Mouse (Mus musculus): ENCODE measurements around the gene Itih5.
A peak's percentile ranks its signal among the peaks of the same experiment; 100 is the strongest.

Gene Itih5

GRCm38 (mm10) chr2:10168016-10168415, 14.6 kb downstream of the Itih5 start:
- DNase-seq = no peak

DNA sequence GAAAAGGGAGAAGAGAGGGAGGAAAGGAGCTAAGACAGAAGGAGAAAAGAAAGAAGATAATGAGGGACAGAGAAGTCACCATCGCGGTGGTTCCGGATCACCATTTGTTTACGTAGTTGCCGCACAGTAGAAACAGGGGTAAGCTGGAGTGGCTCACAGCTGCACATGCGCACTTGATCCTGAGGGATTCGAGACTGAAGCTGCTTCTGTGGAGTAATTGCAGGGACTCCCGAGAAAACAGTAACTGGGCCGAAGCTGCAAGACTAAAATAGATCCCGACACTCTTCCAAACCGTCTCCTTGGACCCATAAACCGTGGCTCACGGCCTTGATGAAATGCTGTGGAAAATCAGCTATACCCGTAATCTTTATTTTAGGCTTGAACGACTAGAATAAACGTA, 16.6 kb downstream of the Itih5 start:
- DNase-seq = no peak

DNA sequence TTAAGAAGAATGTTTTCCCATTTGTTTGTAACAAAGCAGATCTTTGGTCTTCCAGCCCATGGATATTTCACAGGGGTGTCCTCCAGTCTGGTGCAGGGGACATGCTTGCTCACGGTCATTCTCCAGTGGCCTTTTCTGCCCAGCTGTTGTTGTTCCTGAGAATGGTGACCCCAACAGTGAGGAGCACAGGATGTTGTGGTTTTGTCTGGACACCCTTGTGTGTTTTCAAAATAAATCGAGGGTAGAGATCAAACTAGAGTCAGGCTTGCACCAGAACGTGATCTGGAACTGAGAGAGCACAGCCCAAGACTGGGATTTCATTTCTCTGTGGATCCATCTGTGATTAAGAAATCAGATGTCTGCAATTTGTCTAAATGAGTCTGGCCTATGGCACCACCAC, 40.2 kb downstream of the Itih5 start:
- peak; percentile 11 to 35 for DNase-seq

DNA sequence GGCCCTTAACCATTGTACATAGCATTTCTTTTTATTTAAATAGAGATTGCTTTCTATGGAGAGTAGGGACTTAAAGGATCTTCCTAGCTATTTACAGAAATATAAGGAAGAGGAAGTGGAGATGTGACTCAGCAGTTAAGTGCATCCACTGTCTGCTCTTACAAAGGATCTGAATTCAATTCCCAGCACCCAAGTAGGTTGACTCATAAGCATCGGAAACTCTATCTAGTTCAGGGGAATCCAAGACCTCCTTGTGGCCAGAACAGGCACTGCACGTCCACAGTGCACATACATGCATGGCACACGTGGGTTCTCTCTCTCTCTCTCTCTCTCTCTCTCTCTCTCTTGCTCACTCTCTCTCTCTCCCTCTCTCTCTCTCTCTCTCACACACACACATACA, 41.8 kb downstream of the Itih5 start:
- DNase-seq = no peak

GRCm38 (mm10) chr2:10199326-10199725, 46.0 kb downstream of the Itih5 start:
- DNase-seq = no peak

DNA sequence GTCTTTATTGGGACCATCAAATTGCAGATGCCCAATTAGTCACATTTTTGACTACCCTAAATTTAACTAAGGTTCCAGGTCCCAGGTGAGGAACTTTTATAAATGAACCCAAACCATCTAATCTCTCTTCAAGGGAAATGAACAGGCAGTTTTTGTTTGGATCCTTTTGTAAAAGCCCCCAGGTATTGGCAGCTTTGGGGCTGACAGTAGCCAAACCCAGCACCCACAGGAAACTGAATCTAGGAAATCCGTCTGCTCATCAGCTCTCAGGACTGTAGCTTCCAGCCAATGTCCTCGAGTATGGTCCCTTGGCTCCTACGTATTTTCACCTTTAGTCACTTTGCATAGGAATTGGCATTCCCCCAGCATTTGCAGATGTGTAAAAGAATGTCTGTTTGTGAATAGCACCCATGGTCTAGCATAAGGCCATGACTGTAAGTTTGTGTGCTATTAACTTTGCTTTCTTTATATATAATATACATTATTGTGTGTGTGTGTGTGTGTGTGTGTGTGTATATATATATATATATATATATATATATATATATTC, 47.4 kb downstream of the Itih5 start:
- DNase-seq = no peak

- DNase-seq = peak in 1 of 2 experiments; percentile 4
Measured at GRCm38 (mm10) chr2:10204301-10204700, 50.9 kb downstream of the Itih5 start.

DNA sequence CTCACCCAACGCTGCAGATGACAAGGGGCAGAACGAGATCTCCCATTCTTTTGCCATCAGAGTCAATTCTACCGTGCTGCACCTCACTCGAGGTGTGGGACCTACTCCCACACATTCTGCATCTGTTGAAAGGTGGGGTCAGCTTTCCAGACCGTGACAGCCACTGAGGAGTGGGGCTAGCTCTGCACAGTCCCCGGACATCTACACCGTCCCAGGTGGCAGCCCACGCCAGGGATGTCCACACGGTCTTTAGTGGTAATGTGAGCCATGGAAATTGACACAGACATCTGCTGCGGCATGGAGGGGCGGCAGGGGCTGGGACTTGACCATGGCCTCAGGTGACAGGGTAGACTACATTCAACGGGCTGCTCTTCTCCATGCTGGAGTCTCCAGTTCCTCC, 60.1 kb downstream of the Itih5 start:
- DNase-seq = no peak

- DNase-seq = no peak
Measured at GRCm38 (mm10) chr2:10215876-10216565, 62.6 kb downstream of the Itih5 start.

DNA sequence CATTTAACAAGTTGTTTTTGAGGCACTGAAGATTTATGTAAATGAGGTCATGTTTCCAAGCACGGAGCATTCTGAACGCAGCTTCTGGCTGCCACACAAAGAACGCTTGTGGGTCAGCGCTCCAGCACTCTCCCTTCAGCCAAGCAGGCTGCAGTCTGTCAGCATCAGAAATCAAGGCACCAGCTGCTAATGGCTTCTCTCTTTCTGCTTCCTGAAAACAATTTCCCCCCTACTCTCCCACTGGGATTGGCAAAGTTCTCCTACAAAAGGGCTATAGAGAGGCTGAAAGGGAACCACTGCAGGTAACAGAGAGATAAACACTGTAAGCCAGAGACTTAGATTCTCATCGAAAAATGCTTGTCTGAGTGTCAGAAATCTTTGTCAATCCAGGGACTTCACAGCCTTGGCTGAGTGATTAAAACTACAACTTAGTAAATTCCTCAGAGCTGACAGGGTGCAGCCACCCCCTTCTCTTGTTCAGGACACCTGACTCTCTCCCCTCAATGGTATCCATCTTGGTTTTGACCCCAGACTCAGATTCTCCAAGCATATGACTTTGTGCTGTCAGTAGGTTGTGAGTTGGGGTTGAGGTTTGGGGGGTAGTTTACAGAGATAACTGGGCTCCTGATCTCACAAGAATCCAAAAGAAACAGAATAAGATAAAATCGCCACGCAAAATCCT, 63.3 kb downstream of the Itih5 start:
- DNase-seq = peak; percentile 16 to 22

- DNase-seq = no peak
Measured at GRCm38 (mm10) chr2:10221862-10222261, 68.5 kb downstream of the Itih5 start.

GRCm38 (mm10) chr2:10226907-10227306, 73.5 kb downstream of the Itih5 start:
- DNase-seq = no peak

- DNase-seq = no peak
Measured at GRCm38 (mm10) chr2:10231971-10232370, 78.6 kb downstream of the Itih5 start.

DNA sequence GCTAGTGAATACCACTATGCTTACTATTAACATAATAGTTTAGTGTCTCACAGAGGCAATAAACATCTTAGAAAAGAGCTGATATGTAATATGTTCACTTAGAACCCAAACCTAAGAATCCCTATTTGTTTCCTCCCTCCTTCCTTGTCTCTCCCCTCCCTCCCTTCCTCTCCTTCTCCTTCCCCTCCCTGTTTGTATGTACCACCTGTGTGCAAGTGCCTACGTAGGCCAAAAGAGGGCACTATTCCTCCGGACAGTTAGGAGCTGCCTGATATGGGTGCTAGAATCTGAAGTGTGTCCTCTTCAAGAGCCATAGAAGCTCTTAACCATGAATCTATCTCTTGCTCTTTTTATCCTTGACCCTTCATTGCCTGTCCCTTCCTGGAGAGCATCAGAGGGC, 83.2 kb downstream of the Itih5 start:
- no peak for DNase-seq

- peak; percentile 13 to 42 for DNase-seq
Measured at GRCm38 (mm10) chr2:10242970-10243369, 89.6 kb downstream of the Itih5 start.

- no peak for DNase-seq
Measured at GRCm38 (mm10) chr2:10250441-10250840, 97.1 kb downstream of the Itih5 start.

DNA sequence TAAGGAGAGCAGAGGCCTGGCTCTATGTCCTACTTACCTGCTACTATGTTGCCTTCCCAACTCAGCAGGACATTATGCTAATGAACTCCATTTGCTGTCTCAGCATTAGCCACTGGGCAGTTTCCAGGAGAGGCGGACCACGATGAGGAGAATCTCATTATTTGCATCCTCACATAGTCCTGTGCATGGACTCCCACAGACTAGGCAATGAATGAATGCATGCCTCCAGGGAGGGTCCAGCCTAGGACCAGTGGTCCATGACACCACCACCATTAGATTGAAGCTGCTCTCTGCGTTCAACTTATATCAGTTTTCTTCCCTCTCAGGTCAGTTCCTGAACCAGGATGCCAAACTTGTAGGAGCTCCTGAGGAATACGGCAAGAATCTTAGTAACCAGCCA, 97.6 kb downstream of the Itih5 start:
- peak in 1 of 2 experiments; percentile 6 for DNase-seq

DNA sequence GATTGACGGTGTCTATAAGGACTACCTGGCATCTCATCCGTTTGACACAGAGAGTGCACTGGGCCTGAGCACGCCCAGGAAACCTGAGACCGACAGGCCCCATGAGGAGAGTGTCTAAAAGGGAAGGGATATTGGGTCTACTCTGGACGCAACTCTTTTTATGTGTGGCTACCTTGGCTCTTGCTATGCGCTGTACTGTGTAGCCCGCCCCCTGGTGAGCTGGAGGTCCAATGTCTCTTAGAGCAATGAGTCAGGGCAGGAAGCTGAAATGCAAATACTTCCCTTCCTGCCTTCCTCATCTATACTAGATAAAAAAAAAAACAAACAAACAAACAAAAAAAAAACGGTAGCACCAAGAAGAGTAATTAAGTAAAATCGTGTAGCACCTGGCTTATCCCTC, 98.1 kb downstream of the Itih5 start:
- DNase-seq = no peak

DNA sequence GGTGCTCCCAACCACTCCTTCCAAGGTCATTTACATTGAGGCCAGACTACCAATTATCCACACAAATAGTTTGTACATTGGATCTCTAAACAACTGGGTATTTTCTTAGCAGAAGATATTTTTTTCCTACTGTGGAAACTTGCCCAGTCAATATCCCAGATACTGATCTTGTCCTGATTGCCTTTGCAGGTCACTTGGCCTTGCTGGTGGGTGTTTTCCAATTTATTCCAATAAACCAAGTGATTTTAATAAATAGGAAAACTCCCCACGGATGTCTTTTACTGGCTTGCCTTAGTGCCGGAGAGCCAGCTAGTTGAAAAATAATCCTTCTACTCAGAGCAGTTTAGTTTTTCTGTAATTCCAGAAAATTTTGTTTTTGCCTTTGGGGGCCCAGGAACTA, 98.6 kb downstream of the Itih5 start:
- no peak for DNase-seq

GRCm38 (mm10) chr2:10253351-10253750, 100.0 kb downstream of the Itih5 start:
- DNase-seq = no peak

DNA sequence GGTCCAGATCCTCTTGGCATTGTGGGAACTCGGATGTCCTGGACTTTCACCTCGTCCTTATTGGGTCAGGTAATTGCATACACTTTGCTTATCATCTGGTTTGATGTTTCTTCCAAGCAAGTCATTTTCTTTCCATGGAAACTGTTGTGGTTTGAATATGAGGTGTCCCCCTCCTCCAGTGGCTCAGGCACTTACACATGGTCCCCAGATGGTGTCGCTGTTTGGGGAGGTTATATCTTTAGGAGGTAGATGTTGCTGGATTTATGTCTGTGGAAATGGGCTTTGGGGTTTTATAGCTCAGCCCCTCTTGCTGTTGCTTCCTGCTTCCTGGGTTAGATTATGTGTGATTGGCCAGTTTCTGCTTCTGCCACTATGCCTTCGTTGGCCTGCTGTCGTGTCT, 103.6 kb downstream of the Itih5 start:
- DNase-seq = no peak

DNA sequence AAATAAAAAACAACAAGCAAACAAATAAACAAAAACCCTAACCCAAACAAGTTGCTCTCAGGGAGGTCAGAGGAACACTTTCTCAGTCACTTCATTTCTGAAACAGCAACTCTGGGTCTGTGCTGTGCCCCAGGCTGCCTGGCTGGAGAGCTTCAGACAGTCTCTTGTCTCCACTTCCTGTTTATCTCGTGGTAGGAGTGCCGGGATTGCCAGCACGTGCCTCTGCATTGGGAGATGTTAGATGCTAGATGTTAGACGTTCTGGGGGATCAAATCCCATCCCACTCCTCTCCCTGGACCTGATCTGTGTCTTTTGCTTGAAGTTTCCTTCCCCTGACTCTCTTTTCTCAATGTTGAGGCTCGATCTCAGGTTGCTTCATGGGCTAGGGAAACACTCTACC, 104.9 kb downstream of the Itih5 start:
- no peak for DNase-seq

DNA sequence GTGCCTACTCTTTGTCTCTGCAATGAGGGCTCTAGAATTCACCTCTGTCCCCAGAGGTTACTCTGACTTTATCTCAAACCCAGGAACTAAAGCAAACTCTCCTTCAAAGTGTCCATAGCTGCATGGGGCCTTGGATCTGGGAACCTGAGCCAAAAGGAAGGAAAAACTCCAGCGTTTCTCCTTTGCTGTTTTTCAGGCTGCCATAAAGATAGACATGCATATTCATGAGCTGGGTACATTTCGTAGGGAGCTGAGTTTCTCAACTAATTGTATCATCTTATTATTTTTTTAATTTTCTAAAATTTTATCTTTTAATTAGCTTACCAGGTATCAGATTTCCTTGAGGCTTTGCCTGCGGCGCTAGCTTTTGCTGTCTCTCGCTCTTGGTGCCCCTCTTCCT, 106.7 kb downstream of the Itih5 start:
- DNase-seq = no peak

GRCm38 (mm10) chr2:10261337-10261736, 108.0 kb downstream of the Itih5 start:
- no peak for DNase-seq
